Mouse (Mus musculus) embryo, embryonic 11 days (tissue): ENCODE measurements around the gene Pum1.
"Not testable (repeated sequence)": the region's sequence is repeated elsewhere in the genome, so short reads cannot be mapped to it uniquely, and the experiment has no call there.

Experiments
- DNase-seq: peaks from one replicate; pipeline ENCODE4 v3.0.0-alpha.2; 2015

Pum1 gene

DNA sequence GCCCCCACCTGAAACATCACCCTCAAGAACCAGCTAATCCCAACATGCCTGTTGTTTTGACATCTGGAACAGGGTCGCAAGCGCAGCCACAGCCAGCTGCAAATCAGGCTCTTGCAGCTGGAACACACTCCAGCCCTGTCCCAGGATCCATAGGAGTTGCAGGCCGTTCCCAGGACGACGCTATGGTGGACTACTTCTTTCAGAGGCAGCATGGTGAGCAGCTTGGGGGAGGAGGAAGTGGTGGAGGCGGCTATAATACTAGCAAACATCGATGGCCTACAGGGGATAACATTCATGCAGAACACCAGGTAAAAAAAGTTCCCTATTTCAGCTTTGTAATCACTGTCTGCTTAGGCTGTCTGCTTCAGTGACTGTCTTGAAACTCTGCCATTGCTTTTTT, 5.9 kb downstream of the Pum1 start:
- peak; percentile 9 for DNase-seq

DNA sequence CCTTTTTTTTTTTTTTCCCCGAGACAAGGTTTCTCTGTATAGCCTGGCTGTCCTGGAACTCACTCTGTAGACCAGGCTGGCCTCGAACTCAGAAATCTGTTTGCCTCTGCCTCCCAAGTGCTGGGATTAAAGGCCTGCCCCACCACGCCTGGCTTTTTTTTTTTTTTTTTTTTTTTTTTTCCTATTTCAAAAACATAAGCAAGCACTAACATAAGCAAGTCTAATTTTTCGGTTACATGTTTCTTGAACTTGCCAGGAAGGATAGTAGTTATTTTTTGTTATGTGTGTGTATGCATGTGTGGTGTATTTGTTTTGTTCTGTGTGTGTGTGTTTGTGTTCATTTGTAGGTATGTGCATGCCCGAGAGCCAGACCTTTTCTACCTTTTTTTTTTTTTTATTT, 6.9 kb downstream of the Pum1 start:
- not testable (repeated sequence) for DNase-seq

DNA sequence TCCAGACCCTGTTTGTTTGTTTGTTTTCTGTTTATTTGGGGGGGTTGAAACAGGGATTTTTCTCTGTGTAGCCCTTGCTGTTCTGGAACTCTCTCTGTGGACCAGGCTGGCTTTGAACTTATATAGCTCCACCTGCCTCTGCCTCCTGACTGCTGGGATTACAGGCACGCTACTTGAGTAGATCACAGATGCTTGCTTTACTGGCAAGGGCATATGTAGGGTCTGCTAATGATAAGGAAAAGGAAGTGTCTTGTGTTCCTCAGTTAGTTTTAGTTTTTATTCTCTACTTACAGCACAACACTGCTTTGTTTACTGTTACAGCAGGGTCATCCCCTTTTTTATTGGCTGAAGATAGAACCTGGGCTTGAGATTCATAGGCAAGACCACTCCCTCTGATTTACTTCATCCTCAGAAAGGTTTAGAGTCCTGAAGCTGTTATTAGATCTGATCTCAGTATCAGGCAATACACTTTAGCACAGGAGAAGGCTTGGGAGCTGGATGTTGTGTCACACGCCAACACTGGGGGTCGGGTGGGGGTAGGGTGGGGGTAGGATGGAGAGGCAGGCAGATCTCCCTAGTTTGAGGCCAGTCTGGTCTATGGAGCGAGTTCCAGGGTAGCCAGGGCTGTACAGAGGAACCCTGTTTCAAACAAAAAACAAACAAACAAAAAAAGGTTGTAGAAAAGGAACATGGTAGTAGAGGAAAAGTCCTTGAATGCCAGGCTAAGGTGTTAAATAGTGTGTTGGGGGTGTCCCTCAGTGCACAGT, 8.1 kb downstream of the Pum1 start:
- DNase-seq: no peak

- no peak for DNase-seq
Observed at GRCm38 (mm10) chr4:130672161-130672560, 9.0 kb downstream of the Pum1 start.

DNA sequence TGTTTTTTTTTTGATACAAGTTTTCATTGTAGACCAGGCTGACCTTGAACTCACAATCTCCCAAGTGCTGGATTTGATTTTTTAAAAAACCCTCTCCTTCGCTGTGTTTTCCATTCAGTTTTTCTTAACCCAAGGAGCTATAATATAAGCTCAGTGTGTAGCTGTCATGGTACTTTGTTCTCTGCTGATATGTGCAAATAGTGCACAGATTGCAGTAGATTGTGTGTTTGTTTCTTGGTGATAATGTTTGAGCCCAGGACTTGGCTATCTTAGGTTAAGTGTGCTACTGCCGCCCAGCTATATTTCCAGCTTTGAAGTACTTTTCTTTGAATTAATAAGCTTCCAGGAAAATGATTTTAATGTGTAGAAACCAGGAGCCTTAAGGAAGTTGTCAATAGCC, 13.6 kb downstream of the Pum1 start:
- DNase-seq: no peak

DNA sequence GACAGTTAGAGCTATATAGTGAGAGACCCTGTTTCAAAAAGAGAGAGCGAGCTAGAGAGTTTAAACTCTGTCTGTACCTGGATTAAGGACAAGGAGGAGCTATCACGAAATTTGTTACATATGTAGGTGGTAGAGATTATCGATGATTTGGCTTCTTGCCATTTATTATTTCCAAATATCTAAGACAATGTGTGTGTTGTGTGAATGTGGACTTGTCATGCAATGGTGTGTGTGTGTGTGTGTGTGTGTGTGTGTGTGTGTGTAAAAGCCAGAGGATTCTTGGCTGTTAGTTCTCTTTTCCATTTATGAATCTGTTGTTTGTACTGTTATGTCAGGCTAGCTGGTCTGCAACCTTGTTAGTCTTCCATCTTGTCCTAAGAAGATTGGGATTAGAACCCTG, 15.0 kb downstream of the Pum1 start:
- DNase-seq: no peak

DNA sequence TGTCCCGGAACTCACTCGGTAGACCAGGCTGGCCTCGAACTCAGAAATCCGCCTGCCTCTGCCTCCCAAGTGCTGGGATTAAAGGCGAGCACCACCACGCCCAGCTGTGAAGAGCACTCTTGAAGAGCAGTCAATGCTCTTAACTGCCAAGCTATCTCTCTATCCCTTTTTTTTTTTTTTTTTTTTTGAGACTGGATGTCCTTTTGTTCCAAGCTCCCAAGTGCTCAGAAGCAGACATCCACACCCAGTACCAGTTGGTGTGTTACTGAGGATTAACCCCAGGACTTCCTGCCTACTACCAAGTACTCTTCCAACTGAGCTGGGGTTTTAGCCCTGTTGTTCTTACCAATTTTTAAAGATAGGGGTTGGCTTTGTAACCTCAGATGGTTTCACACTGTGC, 17.6 kb downstream of the Pum1 start:
- DNase-seq: no peak

DNA sequence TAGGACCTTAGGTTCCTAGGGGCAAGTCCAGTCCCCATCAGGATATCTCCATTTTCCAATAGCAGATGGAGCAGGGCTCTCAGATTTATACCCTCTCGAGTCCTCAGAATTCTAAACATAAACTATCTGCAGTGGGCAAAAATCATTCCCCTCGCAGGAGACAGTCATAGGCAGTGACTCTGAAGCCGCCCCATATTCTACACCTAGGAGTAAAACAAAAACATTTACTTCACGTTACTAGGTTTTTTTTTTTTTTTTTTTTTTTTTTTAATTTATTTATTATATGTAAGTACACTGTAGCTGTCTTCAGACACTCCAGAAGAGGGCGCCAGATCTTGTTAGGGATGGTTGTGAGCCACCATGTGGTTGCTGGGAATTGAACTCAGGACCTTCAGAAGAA, 19.9 kb downstream of the Pum1 start:
- not testable (repeated sequence) for DNase-seq

DNA sequence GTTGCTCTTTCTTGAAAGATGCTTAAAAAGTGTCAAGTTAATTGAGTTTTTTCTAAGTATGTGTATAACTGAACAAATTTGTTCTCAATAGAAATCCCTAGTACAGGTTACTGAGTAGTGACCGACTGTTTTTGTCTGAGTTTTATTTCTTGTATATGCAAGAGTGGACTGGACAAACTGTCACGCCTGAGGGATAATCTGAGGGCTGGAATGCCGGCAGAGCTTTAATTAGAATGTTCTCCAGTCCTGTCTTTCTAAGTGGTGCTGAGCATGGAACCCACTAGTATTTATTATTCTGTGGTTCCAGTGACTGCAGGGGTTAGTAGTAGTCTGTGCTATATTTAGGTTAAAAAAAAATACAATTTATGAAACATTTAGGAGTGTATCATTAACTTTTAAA, 30.8 kb downstream of the Pum1 start:
- no peak for DNase-seq

GRCm38 (mm10) chr4:130694982-130695381, 31.9 kb downstream of the Pum1 start:
- DNase-seq: no peak

GRCm38 (mm10) chr4:130701061-130701460, 37.9 kb downstream of the Pum1 start:
- no peak for DNase-seq

DNA sequence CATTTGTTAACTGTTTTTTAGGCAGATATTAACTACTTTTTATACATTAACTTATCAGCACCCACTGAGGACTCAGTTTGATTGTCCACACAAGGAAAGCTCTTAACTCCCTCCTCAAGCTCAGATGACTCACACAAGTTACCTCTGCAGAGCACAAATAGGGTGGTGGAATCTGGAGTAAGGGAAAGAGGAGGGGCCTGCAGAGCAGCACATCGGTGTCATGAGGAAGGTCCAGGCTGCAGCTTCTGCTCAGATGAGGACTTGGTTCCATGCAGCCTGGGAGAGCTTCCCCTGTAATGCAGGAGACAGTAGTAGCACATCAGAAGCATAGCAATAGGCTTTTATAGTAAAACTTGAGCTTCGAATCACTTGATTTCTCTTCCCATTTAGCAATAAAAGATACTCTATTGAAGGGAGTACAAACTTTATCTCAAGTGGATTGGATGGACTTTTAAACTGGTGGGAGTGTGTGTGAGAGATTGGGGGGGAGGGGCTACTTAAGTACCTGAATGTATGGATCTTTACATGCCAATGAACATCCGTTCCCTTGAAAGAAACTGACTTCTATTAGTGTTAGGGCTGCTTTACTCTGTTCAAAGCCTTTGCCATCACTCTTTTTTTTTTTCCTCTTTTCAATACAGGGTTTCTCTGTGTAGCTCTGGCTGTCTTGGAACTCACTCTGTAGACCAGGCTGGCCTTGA, 39.9 kb downstream of the Pum1 start:
- no peak for DNase-seq

- DNase-seq: no peak
Observed at GRCm38 (mm10) chr4:130703601-130704000, 40.5 kb downstream of the Pum1 start.

DNA sequence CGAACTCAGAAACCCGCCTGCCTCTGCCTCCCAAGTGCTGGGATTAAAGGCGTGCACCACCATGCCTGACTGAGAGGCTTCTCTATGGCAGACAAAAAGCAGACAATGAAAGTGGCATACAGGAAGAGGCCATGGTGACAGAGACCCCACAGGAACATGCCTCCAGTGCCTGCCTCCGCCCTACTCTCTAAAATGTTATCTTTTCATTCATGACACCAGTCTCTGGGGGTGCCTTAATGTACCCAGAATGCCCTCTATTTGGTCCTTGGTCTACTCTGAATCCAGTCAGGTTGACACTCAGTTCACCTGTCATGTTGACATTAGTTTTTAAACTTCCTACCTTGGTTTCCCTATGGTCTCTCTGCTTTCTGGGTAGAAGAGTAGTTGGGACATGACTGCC, 41.5 kb downstream of the Pum1 start:
- DNase-seq: no peak

DNA sequence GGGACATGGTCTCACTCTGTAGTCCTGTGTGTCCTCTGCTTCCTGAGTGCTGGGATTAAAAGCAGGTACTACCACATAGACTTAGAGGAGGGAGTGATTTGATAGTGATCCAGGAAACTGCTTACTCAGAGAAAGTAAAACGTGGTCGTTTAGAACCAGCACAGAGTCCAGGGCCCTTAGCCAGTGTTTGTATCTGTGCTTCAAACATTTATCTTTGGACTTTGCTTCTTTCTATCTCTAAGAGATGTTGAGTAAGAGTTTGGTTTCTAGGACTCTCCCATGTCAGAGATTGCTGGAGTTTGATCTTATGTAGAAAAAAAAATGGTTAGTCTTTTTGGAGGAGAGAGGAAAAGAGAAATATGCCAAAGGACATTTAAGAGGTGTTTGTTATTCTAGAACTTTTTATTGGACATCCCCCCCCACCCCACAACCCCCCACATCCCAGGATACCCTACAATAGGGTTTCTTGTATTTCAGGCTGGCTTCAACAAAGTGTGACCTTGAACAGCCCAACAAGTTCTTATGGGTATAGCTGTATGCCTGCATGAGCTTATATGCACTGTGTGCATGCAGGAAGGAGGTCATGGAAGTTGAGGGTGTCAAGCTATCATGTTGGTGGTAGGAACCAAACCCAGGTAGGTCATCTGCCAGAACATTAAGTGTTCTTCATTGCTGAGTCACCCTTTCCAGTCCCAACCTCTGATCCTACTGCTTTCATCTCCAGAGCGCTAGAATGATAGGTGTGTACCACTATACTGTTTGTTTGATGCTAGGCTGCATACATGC, 43.3 kb downstream of the Pum1 start:
- no peak for DNase-seq

- no peak for DNase-seq
Observed at GRCm38 (mm10) chr4:130711353-130711848, 48.3 kb downstream of the Pum1 start.

DNA sequence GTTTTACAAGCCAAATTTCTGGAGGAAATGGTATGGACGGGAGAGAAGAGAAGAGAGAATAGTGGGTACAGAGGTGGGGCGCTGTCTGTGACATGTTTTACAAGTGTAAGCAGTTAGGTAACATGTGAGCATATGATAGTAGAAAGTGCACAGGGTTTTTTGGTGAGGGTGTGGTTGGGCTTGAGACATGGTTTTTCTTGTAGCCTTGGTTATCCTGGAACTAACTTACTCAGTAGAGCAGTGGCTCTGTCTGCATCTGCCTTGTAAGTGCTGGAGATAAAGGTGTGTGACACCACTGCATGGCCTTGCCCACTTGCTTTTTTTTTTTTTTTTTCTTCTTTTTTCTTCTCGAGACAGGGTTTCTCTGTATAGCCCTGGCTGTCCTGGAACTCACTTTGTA, 49.2 kb downstream of the Pum1 start:
- DNase-seq: no peak

- DNase-seq: no peak
Observed at GRCm38 (mm10) chr4:130713430-130713829, 50.3 kb downstream of the Pum1 start.

DNA sequence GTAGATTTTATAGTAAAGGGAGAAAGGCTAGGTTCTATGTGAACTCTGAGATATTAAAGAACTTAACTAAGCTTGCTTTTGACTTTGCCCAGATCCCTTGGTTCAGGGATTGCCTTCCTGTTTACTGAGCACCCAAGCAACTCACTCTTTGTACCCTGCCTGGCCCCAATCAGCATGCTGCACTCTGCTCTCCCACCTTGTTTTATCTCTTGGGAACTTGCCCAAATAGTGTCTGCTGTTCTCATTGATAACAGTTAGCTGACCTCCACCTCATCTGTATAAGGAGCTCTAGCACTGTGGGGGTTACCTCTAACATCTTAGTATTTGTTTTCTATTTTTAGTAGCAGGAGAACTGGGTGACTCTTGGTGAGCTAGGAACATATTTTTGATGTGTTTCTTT, 52.0 kb downstream of the Pum1 start:
- DNase-seq: no peak

DNA sequence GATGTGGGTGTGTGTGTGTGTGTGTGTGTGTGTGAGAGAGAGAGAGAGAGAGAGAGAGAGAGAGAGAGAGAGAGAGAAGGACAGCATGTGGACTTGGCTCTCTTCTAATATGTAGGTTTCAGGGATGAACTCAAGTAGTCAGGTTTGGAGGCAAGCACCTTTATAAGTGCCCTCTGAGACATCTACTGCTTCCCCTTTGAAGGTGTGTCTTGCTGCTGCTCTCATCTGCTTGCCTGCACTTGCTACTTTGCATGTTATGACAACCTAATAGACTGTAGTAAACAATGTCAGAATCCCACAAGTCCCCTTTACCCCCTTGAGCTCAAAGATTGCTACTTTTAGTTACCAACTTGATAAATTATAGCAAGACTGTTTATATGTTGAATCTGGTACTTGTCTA, 52.5 kb downstream of the Pum1 start:
- no peak for DNase-seq

- no peak for DNase-seq
Observed at GRCm38 (mm10) chr4:130719348-130719747, 56.2 kb downstream of the Pum1 start.

GRCm38 (mm10) chr4:130722607-130723006, 59.5 kb downstream of the Pum1 start:
- DNase-seq: peak; percentile 33

GRCm38 (mm10) chr4:130726118-130726517, 63.0 kb downstream of the Pum1 start:
- no peak for DNase-seq

- no peak for DNase-seq
Observed at GRCm38 (mm10) chr4:130735957-130736356, 72.8 kb downstream of the Pum1 start.
